Mouse (Mus musculus): ENCODE results near the gene Rnase1. TPM values are rescaled to one million over a fixed set of nuclear protein-coding genes. Genes with fewer than 3 reads are reported as not detected.
A peak's percentile ranks its signal among the peaks of the same experiment; 100 is the strongest.

Rnase1 gene
- total and polyA plus RNA-seq, 2 experiments = 0.09 to 28.5 TPM

DNA sequence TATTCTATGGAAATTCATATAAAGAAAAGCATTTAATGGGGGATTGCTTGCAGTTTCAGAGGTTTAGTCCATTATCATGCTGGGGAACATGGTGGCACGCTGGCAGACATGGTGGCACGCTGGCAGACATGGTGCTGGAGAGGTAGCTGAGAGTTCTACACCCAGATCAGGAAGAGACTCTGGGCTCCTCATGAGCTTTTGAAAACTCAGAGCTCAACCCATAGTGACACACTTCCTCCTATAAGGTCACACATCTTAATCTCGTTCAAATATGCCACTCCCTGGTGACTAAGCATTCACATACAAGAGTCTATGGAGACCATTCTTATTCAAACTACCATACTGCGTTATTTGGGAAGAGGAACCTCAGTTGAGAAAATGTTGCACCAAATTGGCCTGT lies 14.2 kb downstream of the Rnase1 start:
- Histone ChIP-seq H3K9ac (ENCODE audit: low read depth, low read length) (no peak overlapping the region), H3K4me1 (ENCODE audit: control insufficient read depth, insufficient read depth, low read length) (no peaks in the 10 kb centered on the region)

DNA sequence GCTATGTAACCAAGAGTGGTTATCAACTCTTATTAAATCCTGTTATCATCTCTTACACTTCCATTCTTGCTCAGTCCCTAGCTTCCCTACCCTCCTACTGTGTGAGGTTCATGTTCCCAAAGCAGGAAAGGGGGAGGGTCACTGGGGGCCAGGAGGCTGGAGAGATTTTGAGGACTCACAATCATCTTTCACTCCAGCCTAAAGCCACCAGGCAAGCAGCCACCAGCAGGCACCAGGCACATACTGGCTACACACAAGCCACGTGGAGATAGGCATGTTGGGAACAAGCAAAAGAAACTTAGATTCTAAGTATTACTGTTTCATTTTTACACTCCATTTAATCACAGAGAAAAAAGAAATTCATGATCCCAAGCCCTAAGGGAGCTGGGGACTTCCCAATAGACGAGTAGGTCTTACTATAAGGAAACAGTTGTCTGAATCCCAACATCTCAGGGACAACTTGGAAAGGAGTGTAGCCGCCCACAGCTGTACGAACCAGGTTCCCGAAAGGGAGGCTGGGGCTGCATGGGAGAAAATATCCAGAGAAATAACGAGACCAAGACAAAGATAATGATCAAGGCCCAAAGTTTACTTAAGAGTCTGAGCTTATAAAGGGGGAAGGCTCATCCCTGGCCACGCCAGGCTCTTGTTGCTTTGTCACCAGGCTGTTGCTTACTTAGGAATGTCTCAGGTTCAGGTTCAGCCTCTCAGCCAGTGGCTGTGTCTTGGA lies 15.3 kb downstream of the Rnase1 start:
- TF ChIP-seq POLR2A (IDR thresholded peaks at IDR 0.05; ENCODE audit: extremely low read depth, insufficient read depth, low read length) (no peak), CTCF (IDR thresholded peaks at IDR 0.05; ENCODE audit: low read depth, low read length) (no peak)
- H3K79me2 ChIP-seq (ENCODE audit: control insufficient read depth, insufficient read depth, low read length) = no peaks in the 10 kb centered on the region
- WGBS = 71% methylated on average over 7 of the region's 7 CpGs
- no peak overlapping the region for H3K4me3 ChIP-seq (ENCODE audit: insufficient read depth, low read depth, low read length)
- H3K27ac ChIP-seq (replicated peaks; ENCODE audit: insufficient read depth, low read depth, low read length) = no peak overlapping the region
- H3K9ac ChIP-seq (ENCODE audit: low read depth, low read length) = no peak overlapping the region
- no peak for DNase-seq (ENCODE audit: extremely low read depth, low read depth, low spot score)
- no peaks in the 10 kb centered on the region for H3K4me1 ChIP-seq (ENCODE audit: control insufficient read depth, insufficient read depth, low read length)
- no peaks in the 10 kb centered on the region for H3K27me3 ChIP-seq (ENCODE audit: control insufficient read depth, insufficient read depth, low read length)
- no peaks in the 10 kb centered on the region for H3K36me3 ChIP-seq (ENCODE audit: control insufficient read depth, insufficient read depth, low read length)

More for the DNA sequence above, 14.2 kb downstream of the Rnase1 start:
- Histone ChIP-seq H3K27ac (replicated peaks; ENCODE audit: insufficient read depth, low read depth, low read length) (no peak overlapping the region), H3K36me3 (ENCODE audit: control insufficient read depth, insufficient read depth, low read length) (no peaks in the 10 kb centered on the region), H3K4me3 (ENCODE audit: insufficient read depth, low read depth, low read length) (no peak overlapping the region), H3K79me2 (ENCODE audit: control insufficient read depth, insufficient read depth, low read length) (no peaks in the 10 kb centered on the region), H3K27me3 (ENCODE audit: control insufficient read depth, insufficient read depth, low read length) (no peaks in the 10 kb centered on the region)
- 88% methylated on average over 4 of the region's 4 CpGs for WGBS
- no peak for TF ChIP-seq CTCF (IDR thresholded peaks at IDR 0.05; ENCODE audit: low read depth, low read length)
- TF ChIP-seq POLR2A (IDR thresholded peaks at IDR 0.05; ENCODE audit: extremely low read depth, insufficient read depth, low read length) = no peak
- DNase-seq (ENCODE audit: extremely low read depth, low read depth, low spot score) = peak; percentile 3

DNA sequence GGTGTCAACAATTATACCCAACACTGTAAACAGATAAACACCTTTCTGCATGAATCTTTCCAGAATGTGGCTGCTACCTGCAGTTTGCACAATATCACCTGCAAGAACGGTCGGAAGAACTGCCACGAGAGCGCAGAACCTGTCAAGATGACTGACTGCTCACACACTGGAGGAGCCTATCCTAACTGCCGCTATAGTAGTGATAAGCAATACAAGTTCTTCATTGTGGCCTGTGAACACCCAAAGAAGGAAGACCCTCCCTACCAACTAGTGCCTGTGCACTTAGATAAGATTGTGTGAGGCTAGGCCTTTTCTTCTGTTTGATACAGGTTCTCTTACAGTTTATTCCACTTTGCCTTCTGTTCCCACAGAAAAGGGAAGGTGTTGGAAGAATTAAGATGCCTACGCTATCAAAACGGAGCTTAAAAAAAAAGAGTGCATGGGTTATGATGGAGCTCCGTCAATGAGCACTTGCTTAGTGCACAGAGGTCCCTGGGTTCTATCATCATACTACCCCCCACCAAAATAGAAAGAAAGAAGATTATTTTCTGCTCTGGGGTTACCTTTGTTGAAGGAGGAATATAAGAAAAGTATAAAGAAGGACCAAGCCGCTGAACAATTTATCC lies 16.2 kb downstream of the Rnase1 start:
- Histone ChIP-seq H3K27ac (replicated peaks; ENCODE audit: insufficient read depth, low read depth, low read length) (no peak overlapping the region), H3K9ac (ENCODE audit: low read depth, low read length) (no peak overlapping the region)
- no peak for TF ChIP-seq CTCF (IDR thresholded peaks at IDR 0.05; ENCODE audit: low read depth, low read length)
- no peak for TF ChIP-seq POLR2A (IDR thresholded peaks at IDR 0.05; ENCODE audit: extremely low read depth, insufficient read depth, low read length)

GRCm38 (mm10) chr14:51129624-51129975 lies 17.0 kb downstream of the Rnase1 start:
- Histone ChIP-seq H3K9ac (ENCODE audit: low read depth, low read length) (no peak overlapping the region), H3K4me3 (ENCODE audit: insufficient read depth, low read depth, low read length) (no peak overlapping the region), H3K27me3 (ENCODE audit: control insufficient read depth, insufficient read depth, low read length) (no peaks in the 10 kb centered on the region), H3K27ac (replicated peaks; ENCODE audit: insufficient read depth, low read depth, low read length) (no peak overlapping the region), H3K4me1 (ENCODE audit: control insufficient read depth, insufficient read depth, low read length) (no peaks in the 10 kb centered on the region), H3K79me2 (ENCODE audit: control insufficient read depth, insufficient read depth, low read length) (no peaks in the 10 kb centered on the region), H3K36me3 (ENCODE audit: control insufficient read depth, insufficient read depth, low read length) (no peaks in the 10 kb centered on the region)
- no peak for TF ChIP-seq POLR2A (IDR thresholded peaks at IDR 0.05; ENCODE audit: extremely low read depth, insufficient read depth, low read length)
- TF ChIP-seq CTCF (IDR thresholded peaks at IDR 0.05; ENCODE audit: low read depth, low read length) = no peak
- no peak for DNase-seq (ENCODE audit: extremely low read depth, low read depth, low spot score)
- WGBS = 67% methylated on average over 4 of the region's 4 CpGs

More for the DNA sequence above, 16.2 kb downstream of the Rnase1 start:
- Histone ChIP-seq H3K4me1 (ENCODE audit: control insufficient read depth, insufficient read depth, low read length) (no peaks in the 10 kb centered on the region), H3K79me2 (ENCODE audit: control insufficient read depth, insufficient read depth, low read length) (no peaks in the 10 kb centered on the region), H3K36me3 (ENCODE audit: control insufficient read depth, insufficient read depth, low read length) (no peaks in the 10 kb centered on the region), H3K4me3 (ENCODE audit: insufficient read depth, low read depth, low read length) (no peak overlapping the region), H3K27me3 (ENCODE audit: control insufficient read depth, insufficient read depth, low read length) (no peaks in the 10 kb centered on the region)
- 84% methylated on average over 9 of the region's 9 CpGs for WGBS
- no peak for DNase-seq (ENCODE audit: extremely low read depth, low read depth, low spot score)

DNA sequence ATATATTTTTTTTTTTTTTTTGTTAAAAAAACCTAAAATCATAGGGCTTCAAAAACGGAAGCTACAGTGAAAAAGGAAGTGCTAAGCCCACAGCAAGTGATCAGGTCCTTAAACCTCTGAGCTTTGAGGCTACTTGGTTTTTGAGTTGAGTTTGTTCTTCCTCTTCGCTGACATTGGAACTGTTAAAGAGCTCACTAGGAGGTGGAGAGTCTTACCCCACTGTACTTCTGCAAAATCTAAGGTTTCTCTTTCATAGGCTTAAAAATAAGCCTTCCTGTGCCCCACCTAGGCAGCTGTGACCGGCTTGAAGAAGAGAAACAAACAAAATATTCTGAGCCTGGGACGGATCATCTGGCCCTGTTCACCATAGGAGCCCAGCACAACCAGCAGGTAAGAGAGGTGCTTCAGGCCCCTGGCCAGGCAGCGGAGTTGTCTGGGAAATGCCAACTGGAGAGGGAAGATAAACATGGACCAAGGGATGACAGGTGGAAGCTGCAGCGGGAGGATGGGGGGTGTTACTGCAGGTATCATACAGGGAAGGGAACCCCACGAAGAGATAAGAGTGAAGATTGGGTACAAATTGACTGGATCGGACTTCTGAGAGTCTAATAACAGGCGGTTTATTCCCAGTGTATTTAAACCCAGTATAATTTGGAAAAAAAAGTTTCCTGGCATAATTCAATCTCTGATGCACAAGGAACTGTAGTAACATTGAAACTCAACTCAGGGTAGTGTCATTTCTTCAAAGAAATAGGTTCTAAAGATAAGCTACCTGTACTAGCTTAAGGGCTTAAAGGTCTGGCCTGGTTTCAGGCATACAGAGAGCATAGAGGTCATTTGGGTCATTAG lies 17.6 kb downstream of the Rnase1 start:
- Histone ChIP-seq H3K4me1 (ENCODE audit: control insufficient read depth, insufficient read depth, low read length) (no peaks in the 10 kb centered on the region), H3K79me2 (ENCODE audit: control insufficient read depth, insufficient read depth, low read length) (no peaks in the 10 kb centered on the region), H3K27me3 (ENCODE audit: control insufficient read depth, insufficient read depth, low read length) (no peaks in the 10 kb centered on the region), H3K9ac (ENCODE audit: low read depth, low read length) (no peak overlapping the region), H3K4me3 (ENCODE audit: insufficient read depth, low read depth, low read length) (no peak overlapping the region), H3K27ac (replicated peaks; ENCODE audit: insufficient read depth, low read depth, low read length) (no peak overlapping the region), H3K36me3 (ENCODE audit: control insufficient read depth, insufficient read depth, low read length) (no peaks in the 10 kb centered on the region)
- peak; percentile 28 for DNase-seq (ENCODE audit: extremely low read depth, low read depth, low spot score)
- 71% methylated on average over 9 of the region's 9 CpGs for WGBS
- no peak for TF ChIP-seq POLR2A (IDR thresholded peaks at IDR 0.05; ENCODE audit: extremely low read depth, insufficient read depth, low read length)
- TF ChIP-seq CTCF (IDR thresholded peaks at IDR 0.05; ENCODE audit: low read depth, low read length) = no peak

Measured in liver, adult 2 months (tissue).